Mouse (Mus musculus): Measurements from ENCODE around the gene 4921539E11Rik. TPM values are rescaled to one million over a fixed set of nuclear protein-coding genes. Genes with fewer than 3 reads are reported as not detected.
A peak's percentile ranks its signal among the peaks of the same experiment; 100 is the strongest.

The 4921539E11Rik gene
- not detected in 2 replicates for polyA plus RNA-seq (2012; ENCODE audit: insufficient read depth, insufficient read length, missing spikeins)

GRCm38 (mm10) chr4:103290763-103291162 is at the start of gene 4921539E11Rik:
Gene 4921539E11Rik (minus strand): TSS chr4:103290863.
- no peaks in the 10 kb centered on the region for H3K4me1 ChIP-seq (ENCODE audit: control insufficient read depth, insufficient read depth, insufficient read length, low read length)
- no peak within 1 kb of the TSS for H3K27ac ChIP-seq (replicated peaks; ENCODE audit: low read depth, low read length)
- no peak within 1 kb of the TSS for H3K4me3 ChIP-seq (ENCODE audit: insufficient read depth, low read depth, low read length)

GRCm38 (mm10) chr4:103335134-103335533 is 44.5 kb upstream of the 4921539E11Rik start:
- Histone ChIP-seq H3K27ac (replicated peaks; ENCODE audit: low read depth, low read length) (no peak overlapping the region), H3K4me3 (ENCODE audit: insufficient read depth, low read depth, low read length) (no peak overlapping the region)

GRCm38 (mm10) chr4:103329348-103329747 is 38.7 kb upstream of the 4921539E11Rik start:
- Histone ChIP-seq H3K4me1 (ENCODE audit: control insufficient read depth, insufficient read depth, insufficient read length, low read length) (no peaks in the 10 kb centered on the region), H3K27ac (replicated peaks; ENCODE audit: low read depth, low read length) (no peak overlapping the region), H3K4me3 (ENCODE audit: insufficient read depth, low read depth, low read length) (no peak overlapping the region)

More at GRCm38 (mm10) chr4:103335134-103335533, 44.5 kb upstream of the 4921539E11Rik start:
- no peaks in the 10 kb centered on the region for H3K4me1 ChIP-seq (ENCODE audit: control insufficient read depth, insufficient read depth, insufficient read length, low read length)

GRCm38 (mm10) chr4:103326994-103327393 is 36.3 kb upstream of the 4921539E11Rik start:
- Histone ChIP-seq H3K4me1 (ENCODE audit: control insufficient read depth, insufficient read depth, insufficient read length, low read length) (no peaks in the 10 kb centered on the region), H3K27ac (replicated peaks; ENCODE audit: low read depth, low read length) (no peak overlapping the region), H3K4me3 (ENCODE audit: insufficient read depth, low read depth, low read length) (no peak overlapping the region)

- Histone ChIP-seq H3K27ac (replicated peaks; ENCODE audit: low read depth, low read length) (no peak overlapping the region), H3K4me1 (ENCODE audit: control insufficient read depth, insufficient read depth, insufficient read length, low read length) (no peaks in the 10 kb centered on the region), H3K4me3 (ENCODE audit: insufficient read depth, low read depth, low read length) (no peak overlapping the region)
Observed at GRCm38 (mm10) chr4:103324688-103325451, 34.2 kb upstream of the 4921539E11Rik start.

GRCm38 (mm10) chr4:103321461-103321860 is 30.8 kb upstream of the 4921539E11Rik start:
- no peak overlapping the region for H3K4me3 ChIP-seq (ENCODE audit: insufficient read depth, low read depth, low read length)
- no peak overlapping the region for H3K27ac ChIP-seq (replicated peaks; ENCODE audit: low read depth, low read length)
- H3K4me1 ChIP-seq (ENCODE audit: control insufficient read depth, insufficient read depth, insufficient read length, low read length): no peaks in the 10 kb centered on the region

GRCm38 (mm10) chr4:103315861-103316260 is 25.2 kb upstream of the 4921539E11Rik start:
- Histone ChIP-seq H3K4me3 (ENCODE audit: insufficient read depth, low read depth, low read length) (no peak overlapping the region), H3K27ac (replicated peaks; ENCODE audit: low read depth, low read length) (no peak overlapping the region), H3K4me1 (ENCODE audit: control insufficient read depth, insufficient read depth, insufficient read length, low read length) (no peaks in the 10 kb centered on the region)

- Histone ChIP-seq H3K27ac (replicated peaks; ENCODE audit: low read depth, low read length) (no peak overlapping the region), H3K4me1 (ENCODE audit: control insufficient read depth, insufficient read depth, insufficient read length, low read length) (no peaks in the 10 kb centered on the region), H3K4me3 (ENCODE audit: insufficient read depth, low read depth, low read length) (peak overlapping the region; percentile 75; the same call in 1 of the 2 replicates)
Observed at GRCm38 (mm10) chr4:103314526-103314910, 23.9 kb upstream of the 4921539E11Rik start.

GRCm38 (mm10) chr4:103313587-103314525 is 23.2 kb upstream of the 4921539E11Rik start, which contains the start of gene Oma1:
Gene Oma1 (plus strand): TSS chr4:103313812.
- no peaks in the 10 kb centered on the region for H3K4me1 ChIP-seq (ENCODE audit: control insufficient read depth, insufficient read depth, insufficient read length, low read length)
- peak within 1 kb of the TSS; percentile 75 for H3K4me3 ChIP-seq (ENCODE audit: insufficient read depth, low read depth, low read length)
- peak within 1 kb of the TSS; percentile 76 for H3K27ac ChIP-seq (replicated peaks; ENCODE audit: low read depth, low read length)

- no peak overlapping the region for H3K27ac ChIP-seq (replicated peaks; ENCODE audit: low read depth, low read length)
- H3K4me1 ChIP-seq (ENCODE audit: control insufficient read depth, insufficient read depth, insufficient read length, low read length): no peaks in the 10 kb centered on the region
- H3K4me3 ChIP-seq (ENCODE audit: insufficient read depth, low read depth, low read length): no peak overlapping the region
Observed at GRCm38 (mm10) chr4:103303851-103304250, 13.2 kb upstream of the 4921539E11Rik start.

- H3K27ac ChIP-seq (replicated peaks; ENCODE audit: low read depth, low read length): no peak overlapping the region
- H3K4me3 ChIP-seq (ENCODE audit: insufficient read depth, low read depth, low read length): no peak overlapping the region
- no peaks in the 10 kb centered on the region for H3K4me1 ChIP-seq (ENCODE audit: control insufficient read depth, insufficient read depth, insufficient read length, low read length)
Observed at GRCm38 (mm10) chr4:103299342-103299741, 8.7 kb upstream of the 4921539E11Rik start.

- Histone ChIP-seq H3K4me1 (ENCODE audit: control insufficient read depth, insufficient read depth, insufficient read length, low read length) (no peaks in the 10 kb centered on the region), H3K27ac (replicated peaks; ENCODE audit: low read depth, low read length) (no peak overlapping the region), H3K4me3 (ENCODE audit: insufficient read depth, low read depth, low read length) (no peak overlapping the region)
Observed at GRCm38 (mm10) chr4:103288342-103288741, 2.3 kb downstream of the 4921539E11Rik start.

GRCm38 (mm10) chr4:103273021-103273420 is 17.6 kb downstream of the 4921539E11Rik start:
- no peak overlapping the region for H3K27ac ChIP-seq (replicated peaks; ENCODE audit: low read depth, low read length)
- H3K4me1 ChIP-seq (ENCODE audit: control insufficient read depth, insufficient read depth, insufficient read length, low read length): no peaks in the 10 kb centered on the region
- no peak overlapping the region for H3K4me3 ChIP-seq (ENCODE audit: insufficient read depth, low read depth, low read length)

GRCm38 (mm10) chr4:103269336-103269735 is 21.3 kb downstream of the 4921539E11Rik start:
- no peak overlapping the region for H3K4me3 ChIP-seq (ENCODE audit: insufficient read depth, low read depth, low read length)
- no peak overlapping the region for H3K27ac ChIP-seq (replicated peaks; ENCODE audit: low read depth, low read length)
- no peaks in the 10 kb centered on the region for H3K4me1 ChIP-seq (ENCODE audit: control insufficient read depth, insufficient read depth, insufficient read length, low read length)

- Histone ChIP-seq H3K4me3 (ENCODE audit: insufficient read depth, low read depth, low read length) (no peak overlapping the region), H3K4me1 (ENCODE audit: control insufficient read depth, insufficient read depth, insufficient read length, low read length) (no peaks in the 10 kb centered on the region), H3K27ac (replicated peaks; ENCODE audit: low read depth, low read length) (no peak overlapping the region)
Observed at GRCm38 (mm10) chr4:103265166-103265565, 25.5 kb downstream of the 4921539E11Rik start.

Measured in brown adipose tissue, adult 24 weeks (tissue).